Mouse (Mus musculus): ENCODE measurements around the gene Ajuba.

Ajuba gene

GRCm38 (mm10) chr14:54591056-54591455 is 13.7 kb upstream of the Ajuba start:
- no peak for DNase-seq

- DNase-seq = peak; percentile 65
Observed at GRCm38 (mm10) chr14:54583681-54584338, 6.5 kb upstream of the Ajuba start.

- DNase-seq = no peak
Observed at GRCm38 (mm10) chr14:54582536-54582935, 5.2 kb upstream of the Ajuba start.

- DNase-seq = no peak
Observed at GRCm38 (mm10) chr14:54579638-54580037, 2.3 kb upstream of the Ajuba start.

GRCm38 (mm10) chr14:54578063-54578462 is 705 bp upstream of the Ajuba start:
- DNase-seq = no peak

GRCm38 (mm10) chr14:54576241-54577088 is 893 bp downstream of the Ajuba start:
- no peak for DNase-seq

GRCm38 (mm10) chr14:54575631-54576030 is 1.7 kb downstream of the Ajuba start:
- DNase-seq = no peak

GRCm38 (mm10) chr14:54575031-54575430 is 2.3 kb downstream of the Ajuba start:
- no peak for DNase-seq

- DNase-seq = no peak
Observed at GRCm38 (mm10) chr14:54574253-54574652, 3.1 kb downstream of the Ajuba start.

- no peak for DNase-seq
Observed at GRCm38 (mm10) chr14:54572790-54573736, 4.3 kb downstream of the Ajuba start.

- no peak for DNase-seq
Observed at GRCm38 (mm10) chr14:54572122-54572521, 5.2 kb downstream of the Ajuba start.

- no peak for DNase-seq
Observed at GRCm38 (mm10) chr14:54569451-54570392, 7.6 kb downstream of the Ajuba start.

GRCm38 (mm10) chr14:54568694-54569414 is 8.5 kb downstream of the Ajuba start:
- DNase-seq = peak; percentile 80

- no peak for DNase-seq
Observed at GRCm38 (mm10) chr14:54560527-54561242, 16.7 kb downstream of the Ajuba start.

- no peak for DNase-seq
Observed at GRCm38 (mm10) chr14:54557330-54557729, 20.0 kb downstream of the Ajuba start.

GRCm38 (mm10) chr14:54553975-54554769 is 23.2 kb downstream of the Ajuba start, which contains the start of gene Haus4:
Gene Haus4 (minus strand): TSS chr14:54554616.
- DNase-seq = peak; percentile 73

GRCm38 (mm10) chr14:54553454-54553974 is 23.8 kb downstream of the Ajuba start:
- DNase-seq = peak; percentile 31

GRCm38 (mm10) chr14:54544703-54545102 is 32.7 kb downstream of the Ajuba start:
- no peak for DNase-seq

- no peak for DNase-seq
Observed at GRCm38 (mm10) chr14:54540771-54541170, 36.6 kb downstream of the Ajuba start.
